Mouse (Mus musculus) CH12.LX (cell line): ENCODE measurements around the gene Gdpd5. TPM values are rescaled to one million over a fixed set of nuclear protein-coding genes. Genes with fewer than 3 reads are reported as not detected.

ENCODE experiments used
- DNase-seq: peaks from one replicate; pipeline ENCODE4 v3.0.0-alpha.2; 2013; ENCODE audit errors: extremely low read depth
- H3K27ac ChIP-seq: 2 replicates; pipeline ENCODE4 v1.5.1; 2012; ENCODE audit warnings: low read depth, mild to moderate bottlenecking, control low read depth, moderate library complexity; ENCODE audit not compliant: insufficient read depth
- H3K27me3 ChIP-seq: replicated peaks from 2 replicates; pipeline ENCODE3; 2012; ENCODE audit warnings: inconsistent platforms
- H3K36me3 ChIP-seq, 2 experiments: replicated peaks in 1 of 2; 2 replicates each; pipeline versions ENCODE3 to v1.6.1; 2012; ENCODE audit warnings: inconsistent platforms in 1 of 2, low read length in 1 of 2, mild to moderate bottlenecking in 1 of 2, mixed read lengths in 1 of 2, moderate library complexity in 1 of 2; ENCODE audit not compliant: control insufficient read depth in 1 of 2, insufficient read depth in 1 of 2
- H3K4me1 ChIP-seq, 2 experiments: 2 replicates each; pipeline ENCODE4 v1.6.1; 2012; ENCODE audit warnings: inconsistent platforms in 1 of 2, moderate library complexity in 1 of 2; ENCODE audit not compliant: insufficient read depth in 2 of 2, control insufficient read depth in 1 of 2
- H3K4me2 ChIP-seq: 2 replicates; pipeline ENCODE4 v1.6.1; 2012; ENCODE audit warnings: low read depth, mild to moderate bottlenecking, control low read depth; ENCODE audit not compliant: poor library complexity, insufficient read depth, severe bottlenecking
- H3K4me3 ChIP-seq, 3 experiments: fragments of 150-350 bp in 1 of 3; sonication (generic) in 1 of 3; replicated peaks in 1 of 3; 2 replicates each; pipeline versions ENCODE3 to v1.5.1; 2011 to 2012; ENCODE audit warnings: low read depth in 2 of 3, low read length in 2 of 3, mild to moderate bottlenecking in 2 of 3, moderate library complexity in 2 of 3, control low read depth in 1 of 3, improper control_type of control experiment in 1 of 3, inconsistent platforms in 1 of 3, mixed read lengths in 1 of 3; ENCODE audit not compliant: poor library complexity in 1 of 3
- H3K79me2 ChIP-seq: replicated peaks from 2 replicates; pipeline ENCODE4 v1.6.1; 2012; ENCODE audit warnings: mild to moderate bottlenecking, moderate library complexity; ENCODE audit not compliant: control insufficient read depth, poor library complexity, insufficient read depth, severe bottlenecking; ENCODE audit errors: extremely low read depth
- H3K9ac ChIP-seq: 2 replicates; pipeline ENCODE4 v1.6.1; 2012; ENCODE audit warnings: low read depth, mild to moderate bottlenecking, control low read depth, moderate library complexity; ENCODE audit not compliant: insufficient read depth
- H3K9me3 ChIP-seq: replicated peaks from 2 replicates; pipeline ENCODE3; 2012; ENCODE audit warnings: low read length, inconsistent platforms, mixed read lengths
- CTCF ChIP-seq, 2 experiments: IDR thresholded peaks in 1 of 2; conservative IDR thresholded peaks in 1 of 2; 2 replicates each; pipeline ENCODE4 v1.5.1; 2011 to 2012; ENCODE audit warnings: low read depth in 2 of 2, low read length in 2 of 2, improper control_type of control experiment in 1 of 2, inconsistent platforms in 1 of 2, mild to moderate bottlenecking in 1 of 2, moderate library complexity in 1 of 2
- E2F4 ChIP-seq: IDR thresholded peaks from 2 replicates; pipeline ENCODE4 v1.6.1; 2011; ENCODE audit warnings: low read depth, low read length, improper control_type of control experiment; ENCODE audit not compliant: insufficient replicate concordance
- EP300 ChIP-seq: IDR thresholded peaks from 2 replicates; pipeline ENCODE4 v1.6.1; 2011; ENCODE audit warnings: low read length, improper control_type of control experiment
- ETS1 ChIP-seq: conservative IDR thresholded peaks from 2 replicates; pipeline ENCODE4 v1.6.1; 2012; ENCODE audit warnings: low read depth, mild to moderate bottlenecking, inconsistent platforms, low read length, improper control_type of control experiment, moderate library complexity
- JUN ChIP-seq: IDR thresholded peaks from 2 replicates; pipeline ENCODE4 v1.6.1; 2011; ENCODE audit warnings: low read depth, mild to moderate bottlenecking, low read length, improper control_type of control experiment, moderate library complexity; ENCODE audit not compliant: insufficient read depth
- KAT2A ChIP-seq: IDR thresholded peaks from 2 replicates; pipeline ENCODE4 v1.6.1; 2012; ENCODE audit warnings: low read length, improper control_type of control experiment, inconsistent platforms; ENCODE audit not compliant: insufficient replicate concordance
- MAX ChIP-seq: IDR thresholded peaks from 2 replicates; pipeline ENCODE4 v1.6.1; 2011; ENCODE audit warnings: low read length, improper control_type of control experiment
- MYC ChIP-seq: IDR thresholded peaks from 2 replicates; pipeline ENCODE4 v1.6.1; 2011; ENCODE audit warnings: low read depth, mild to moderate bottlenecking, improper control_type of control experiment, low read length
- NELFE ChIP-seq: IDR thresholded peaks from 2 replicates; pipeline ENCODE4 v1.6.1; 2011; ENCODE audit warnings: low read depth, low read length, improper control_type of control experiment
- POLR2AphosphoS2 ChIP-seq: IDR thresholded peaks from 2 replicates; pipeline ENCODE4 v1.6.1; 2011; ENCODE audit warnings: low read depth, low read length, improper control_type of control experiment
- RCOR1 ChIP-seq: conservative IDR thresholded peaks from 2 replicates; pipeline ENCODE4 v1.6.1; 2012; ENCODE audit warnings: low read depth, mild to moderate bottlenecking, inconsistent platforms, low read length, improper control_type of control experiment
- SMC3 ChIP-seq: IDR thresholded peaks from 2 replicates; pipeline ENCODE4 v1.6.1; 2011; ENCODE audit warnings: low read depth, low read length, improper control_type of control experiment
- TBP ChIP-seq: conservative IDR thresholded peaks from 2 replicates; pipeline ENCODE4 v1.6.1; 2011; ENCODE audit warnings: low read depth, low read length, improper control_type of control experiment
- UBTF ChIP-seq: IDR thresholded peaks from 2 replicates; pipeline ENCODE4 v1.6.1; 2012; ENCODE audit warnings: low read depth, mild to moderate bottlenecking, inconsistent platforms, low read length, improper control_type of control experiment, moderate library complexity
- USF1 ChIP-seq: IDR thresholded peaks from 2 replicates; pipeline ENCODE4 v1.6.1; 2014; ENCODE audit warnings: low read depth, mild to moderate bottlenecking, inconsistent platforms, low read length, improper control_type of control experiment
- USF2 ChIP-seq: conservative IDR thresholded peaks from 2 replicates; pipeline ENCODE4 v1.6.1; 2011; ENCODE audit warnings: low read depth, low read length, improper control_type of control experiment
- ZC3H11A ChIP-seq: IDR thresholded peaks from 2 replicates; pipeline ENCODE4 v1.6.1; 2012; ENCODE audit warnings: low read depth, mild to moderate bottlenecking, inconsistent platforms, low read length, improper control_type of control experiment
- ZKSCAN1 ChIP-seq: IDR thresholded peaks from 2 replicates; pipeline ENCODE4 v1.6.1; 2012; ENCODE audit warnings: low read depth, inconsistent platforms, low read length, improper control_type of control experiment, borderline replicate concordance
- ZNF384 ChIP-seq: IDR thresholded peaks from 2 replicates; pipeline ENCODE4 v1.6.1; 2012; ENCODE audit warnings: low read depth, low read length, improper control_type of control experiment, inconsistent platforms
- dilution Hi-C: fragments of 300-500 bp; cut with MboI; formaldehyde crosslinking; loops from 2 replicates; pipeline ENCODE4 v1.14.3; 2020; ENCODE audit warnings: low sequenced_read_pairs; ENCODE audit not compliant: extremely low pct_unique_long_range_greater_than_20kb, extremely low pct_ligation_motif_present
- in situ Hi-C: fragments of 300-500 bp; cut with MboI; formaldehyde crosslinking; loops from 3 replicates; pipeline ENCODE4 v1.14.3; 2019; ENCODE audit warnings: low sequenced_read_pairs, low pct_ligation_motif_present, low pct_unique_long_range_greater_than_20kb, mixed read lengths
- polyA plus RNA-seq: library from polyadenylated mRNA; unstranded; fragments of >175 nt; gene quantifications from 2 replicates; pipeline ENCODE4 v1.2.1, GENCODE M21; 2012; ENCODE audit warnings: low read depth; ENCODE audit not compliant: insufficient read length
- total RNA-seq, 2 experiments: library from RNA; depleted of rRNA; stranded (reverse); fragments of 300-350 nt in 1 of 2; fragments of >200 nt in 1 of 2; gene quantifications; 2 replicates each; pipeline ENCODE4 v1.2.3; 2012 to 2014

The Gdpd5 gene
- total and polyA plus RNA-seq, 3 experiments = 2.4 to 9.1 (median 9.0) TPM

GRCm38 (mm10) chr7:99424538-99425155 is 43.4 kb downstream of the Gdpd5 start:
- no peak for TF ChIP-seq RCOR1
- no peak for TF ChIP-seq ETS1
- no peak for TF ChIP-seq E2F4
- no peak for TF ChIP-seq USF1
- TF ChIP-seq ZNF384 = no peak
- no peak for TF ChIP-seq CTCF (conservative IDR thresholded peaks at IDR 0.05 in 1 of 2, IDR thresholded peaks at IDR 0.05 in 1 of 2; ENCODE audit: low read depth in 2 of 2, low read length in 2 of 2)
- no peak for TF ChIP-seq ZKSCAN1
- TF ChIP-seq MAX = no peak
- no peak for TF ChIP-seq MYC
- TF ChIP-seq ZC3H11A = no peak
- no peaks in the 10 kb centered on the region for H3K79me2 ChIP-seq
- H3K36me3 ChIP-seq = peaks cover 0 to 23% of the 10 kb centered on the region in 2 experiments
- DNase-seq = no peak
- H3K4me3 ChIP-seq = no peak overlapping the region
- H3K27me3 ChIP-seq = no peaks in the 10 kb centered on the region
- in situ Hi-C loops = no loop called here
- no peaks in the 10 kb centered on the region for H3K9me3 ChIP-seq
- H3K4me2 ChIP-seq = no peak overlapping the region
- H3K4me1 ChIP-seq = peaks cover 24 to 56% of the 10 kb centered on the region in 2 experiments
- no peak overlapping the region for H3K27ac ChIP-seq
- no peak overlapping the region for H3K9ac ChIP-seq
- dilution Hi-C loops = no loop called here

GRCm38 (mm10) chr7:99425706-99426105 is 44.5 kb downstream of the Gdpd5 start:
- no peaks in the 10 kb centered on the region for H3K27me3 ChIP-seq
- H3K4me1 ChIP-seq = peaks cover 29 to 65% of the 10 kb centered on the region in 2 experiments
- peaks cover 0 to 23% of the 10 kb centered on the region in 2 experiments for H3K36me3 ChIP-seq
- H3K4me2 ChIP-seq = no peak overlapping the region
- no peak for TF ChIP-seq ETS1
- TF ChIP-seq POLR2AphosphoS2 = no peak
- TF ChIP-seq UBTF = no peak
- no peak for TF ChIP-seq SMC3
- no peak for TF ChIP-seq NELFE
- TF ChIP-seq EP300 = no peak
- no peak for TF ChIP-seq JUN
- TF ChIP-seq USF1 = no peak
- no peak for TF ChIP-seq KAT2A
- no peak for TF ChIP-seq USF2
- TF ChIP-seq ZKSCAN1 = no peak
- no peak for TF ChIP-seq TBP
- TF ChIP-seq ZC3H11A = no peak
- TF ChIP-seq, all 38 proteins: peak for 0
- no peak overlapping the region for H3K4me3 ChIP-seq
- dilution Hi-C loops = no loop called here
- H3K9ac ChIP-seq = no peak overlapping the region
- DNase-seq = no peak
- H3K9me3 ChIP-seq = no peaks in the 10 kb centered on the region
- in situ Hi-C loops = no loop called here
- H3K27ac ChIP-seq = no peak overlapping the region
- no peaks in the 10 kb centered on the region for H3K79me2 ChIP-seq
